Mouse (Mus musculus): ENCODE measurements around the gene Clint1.

The Clint1 gene

DNA sequence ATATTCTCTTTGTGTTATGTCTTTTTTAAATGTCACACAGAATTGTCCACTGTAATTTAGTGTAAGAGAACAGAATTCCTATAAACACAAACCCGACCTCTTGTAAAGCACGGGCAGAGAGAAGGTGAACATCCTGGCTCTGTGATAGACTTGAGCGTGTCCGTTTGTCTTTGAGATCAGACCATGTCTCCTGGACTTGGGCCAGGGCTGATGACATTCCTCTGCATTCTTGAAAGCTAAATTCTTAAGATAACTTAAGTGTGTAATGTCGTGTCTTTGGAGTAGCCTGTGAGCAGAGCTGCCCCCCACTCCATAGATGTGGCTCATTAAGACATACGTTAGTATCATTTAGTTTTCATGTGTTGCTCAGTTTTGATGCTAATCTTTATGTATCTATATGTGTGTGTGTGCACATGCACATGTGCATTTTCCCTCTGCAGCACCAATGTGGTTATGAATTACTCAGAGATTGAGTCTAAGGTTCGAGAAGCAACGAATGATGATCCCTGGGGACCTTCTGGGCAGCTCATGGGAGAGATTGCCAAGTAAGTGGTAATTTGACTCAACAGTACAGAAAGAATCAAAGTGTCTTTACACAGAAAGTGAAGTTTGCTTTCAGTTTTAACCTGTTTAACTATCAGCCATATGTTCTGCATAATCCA, 31.6 kb downstream of the Clint1 start:
- no peak for DNase-seq (ENCODE audit: low read depth, low spot score)

- no peak for DNase-seq (ENCODE audit: low read depth, low spot score)
Observed at GRCm38 (mm10) chr11:45884029-45884428, 32.2 kb downstream of the Clint1 start.

DNA sequence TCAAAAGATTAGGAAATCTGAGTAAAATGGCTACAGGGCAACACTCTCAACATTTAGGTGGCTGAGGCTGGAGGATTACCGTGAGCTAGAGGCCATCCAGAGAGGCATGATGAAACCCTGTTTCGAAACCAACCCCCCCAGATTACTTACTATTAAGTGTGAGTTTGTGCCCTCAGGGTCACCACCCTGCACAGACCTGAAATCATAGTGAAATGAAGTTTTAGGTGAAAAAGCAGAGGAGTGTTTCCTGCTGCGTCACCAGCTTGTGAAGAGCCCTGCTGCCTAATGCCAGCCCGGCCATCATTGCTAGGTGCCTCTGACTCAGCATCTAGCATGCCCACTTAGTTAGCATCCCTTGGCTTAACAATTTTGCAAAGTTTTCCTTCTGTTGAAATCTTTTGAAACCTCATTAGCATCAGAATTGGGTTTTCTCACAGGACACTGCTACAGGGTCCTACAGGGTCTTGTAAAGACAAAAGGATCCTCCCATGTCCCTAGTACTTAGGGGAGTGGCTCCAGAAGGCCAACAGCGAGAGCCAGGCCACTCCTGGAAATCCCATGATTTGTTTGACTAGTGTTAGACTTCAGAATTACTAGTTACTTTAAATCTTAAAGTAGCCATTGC, 33.9 kb downstream of the Clint1 start:
- no peak for DNase-seq (ENCODE audit: low read depth, low spot score)

- no peak for DNase-seq (ENCODE audit: low read depth, low spot score)
Observed at GRCm38 (mm10) chr11:45886596-45886995, 34.7 kb downstream of the Clint1 start.

GRCm38 (mm10) chr11:45888471-45889030, 36.7 kb downstream of the Clint1 start:
- no peak for DNase-seq (ENCODE audit: low read depth, low spot score)

DNA sequence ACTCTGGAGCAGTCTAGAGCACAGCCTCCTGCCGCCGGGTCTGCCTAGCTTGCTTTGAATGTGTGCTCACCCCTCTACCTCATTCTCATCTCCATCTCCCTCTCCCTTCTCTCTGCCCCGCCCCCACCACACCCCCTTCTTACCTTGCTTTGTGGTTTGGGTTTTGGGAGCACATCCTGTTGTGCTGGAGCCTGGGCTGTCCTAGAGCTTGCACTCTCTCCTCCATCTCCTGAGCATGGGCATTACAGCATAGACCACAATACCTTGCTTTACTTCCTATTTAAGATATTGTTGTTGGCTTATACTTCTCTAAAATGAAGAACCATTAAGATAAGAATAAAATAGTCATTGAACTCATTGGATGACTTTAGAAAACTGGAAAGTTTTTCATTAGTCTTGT, 38.1 kb downstream of the Clint1 start:
- DNase-seq (ENCODE audit: low read depth, low spot score) = no peak

DNA sequence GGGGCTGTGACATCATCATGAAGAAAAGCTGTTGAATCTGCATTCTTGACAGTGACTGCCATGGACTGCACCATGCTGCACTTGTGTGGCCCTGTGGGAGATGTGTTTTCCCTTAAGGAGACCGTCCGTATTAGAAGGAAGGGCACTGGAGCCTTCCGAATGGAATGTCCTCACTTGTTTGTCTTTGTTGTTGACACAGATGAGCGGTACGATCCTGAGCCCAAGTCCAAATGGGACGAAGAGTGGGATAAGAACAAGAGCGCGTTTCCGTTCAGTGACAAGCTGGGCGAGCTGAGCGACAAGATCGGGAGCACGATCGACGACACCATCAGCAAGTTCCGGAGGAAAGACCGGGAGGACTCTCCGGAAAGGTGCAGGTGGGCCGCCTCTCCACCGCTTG, 38.6 kb downstream of the Clint1 start:
- DNase-seq (ENCODE audit: low read depth, low spot score) = no peak

DNA sequence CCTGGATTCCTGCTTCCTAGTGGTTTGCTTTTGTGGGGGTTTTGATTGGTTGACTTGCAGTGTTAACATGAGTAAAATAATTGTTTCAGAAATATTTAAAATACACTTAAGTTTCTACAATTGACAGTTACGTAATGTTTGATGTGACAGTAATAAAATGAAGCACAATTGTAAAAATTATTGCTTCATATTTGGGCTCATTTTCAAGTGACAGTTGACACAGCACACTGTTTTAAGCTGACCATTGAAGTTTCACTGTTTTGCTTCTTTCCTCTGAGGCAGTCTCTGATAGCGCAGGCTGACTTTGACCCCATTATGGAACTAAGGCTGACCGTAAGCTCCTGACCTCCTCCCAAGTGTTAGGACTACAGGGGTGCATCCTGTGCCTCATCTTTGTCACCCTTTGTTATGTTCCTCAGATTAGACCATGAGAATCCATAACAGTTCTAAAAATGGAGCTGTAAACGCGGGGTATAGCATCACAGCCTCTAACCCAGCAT, 41.1 kb downstream of the Clint1 start:
- no peak for DNase-seq (ENCODE audit: low read depth, low spot score)

DNA sequence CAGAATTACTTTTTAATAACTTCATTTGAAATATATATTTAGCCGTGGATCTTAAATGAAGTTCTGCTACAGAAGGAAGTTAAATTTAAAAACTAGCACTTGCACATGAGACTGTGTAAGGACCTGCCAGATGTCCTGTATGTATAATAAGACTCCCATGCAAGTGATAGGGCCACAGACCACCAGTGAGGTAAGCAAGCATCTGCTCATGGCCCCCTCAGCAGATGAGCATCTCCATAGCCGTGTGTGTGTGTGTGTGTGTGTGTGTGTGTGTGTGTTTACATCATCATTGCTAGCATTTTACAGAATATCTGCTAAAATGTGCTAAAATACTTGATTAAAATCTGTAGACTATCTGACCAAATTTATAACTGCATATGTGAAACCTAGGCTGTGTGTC, 45.5 kb downstream of the Clint1 start:
- no peak for DNase-seq (ENCODE audit: low read depth, low spot score)

- DNase-seq (ENCODE audit: low read depth, low spot score) = no peak
Observed at GRCm38 (mm10) chr11:45900233-45901015, 48.6 kb downstream of the Clint1 start.

GRCm38 (mm10) chr11:45906109-45906786, 54.4 kb downstream of the Clint1 start:
- DNase-seq (ENCODE audit: low read depth, low spot score) = no peak

DNA sequence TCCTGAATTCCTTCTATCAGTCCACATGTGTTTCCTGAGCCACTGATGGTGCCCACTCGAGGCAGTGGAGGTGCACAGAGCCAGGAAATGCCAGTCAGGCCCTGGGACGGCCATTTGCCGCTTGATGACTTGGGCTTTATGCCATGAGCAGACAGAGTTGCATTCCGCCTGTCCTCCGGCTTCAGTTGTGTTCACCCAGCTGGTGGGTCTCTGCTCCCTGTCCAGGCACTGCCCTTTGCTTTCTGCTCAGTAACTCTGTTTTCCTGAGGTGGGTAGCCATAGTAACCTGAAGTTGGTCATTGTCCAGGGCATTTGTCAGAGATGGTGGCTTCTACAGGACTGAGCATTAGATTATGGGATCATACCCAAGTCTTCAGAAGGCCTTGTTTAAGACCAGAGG, 55.5 kb downstream of the Clint1 start:
- DNase-seq (ENCODE audit: low read depth, low spot score) = no peak

DNA sequence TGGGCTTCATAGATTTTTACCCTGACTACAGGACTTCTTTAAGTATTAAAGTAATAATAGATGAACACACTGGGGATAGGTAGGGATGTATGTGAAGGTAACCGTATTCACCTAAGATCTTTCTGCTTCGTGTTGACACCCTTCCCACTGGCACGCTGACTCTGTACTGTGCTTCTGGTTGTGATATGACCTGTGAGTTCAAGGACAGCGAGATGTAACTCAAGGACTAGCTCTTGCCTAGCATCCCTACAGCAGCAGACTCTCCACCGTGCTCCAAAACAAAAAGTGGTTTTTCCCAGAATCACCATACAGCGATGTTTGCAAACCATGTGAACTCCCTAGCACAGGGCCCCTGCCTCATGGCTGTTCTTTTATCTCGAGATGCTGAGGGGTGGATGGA, 56.2 kb downstream of the Clint1 start:
- DNase-seq (ENCODE audit: low read depth, low spot score) = no peak

DNA sequence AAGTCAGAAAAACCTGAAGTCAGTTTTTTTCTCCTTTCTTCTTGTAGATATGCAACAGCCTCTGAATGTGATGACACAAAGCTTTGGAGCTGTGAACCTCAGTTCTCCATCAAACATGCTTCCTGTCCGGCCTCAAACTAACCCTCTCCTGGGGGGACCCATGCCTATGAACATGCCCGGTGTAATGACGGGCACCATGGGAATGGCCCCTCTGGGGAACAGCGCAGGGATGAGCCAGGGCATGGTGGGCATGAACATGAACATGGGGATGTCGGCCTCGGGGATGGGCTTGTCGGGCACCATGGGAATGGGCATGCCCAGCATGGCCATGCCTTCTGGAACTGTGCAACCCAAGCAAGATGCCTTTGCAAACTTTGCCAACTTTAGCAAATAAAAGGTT, 57.0 kb downstream of the Clint1 start:
- no peak for DNase-seq (ENCODE audit: low read depth, low spot score)

DNA sequence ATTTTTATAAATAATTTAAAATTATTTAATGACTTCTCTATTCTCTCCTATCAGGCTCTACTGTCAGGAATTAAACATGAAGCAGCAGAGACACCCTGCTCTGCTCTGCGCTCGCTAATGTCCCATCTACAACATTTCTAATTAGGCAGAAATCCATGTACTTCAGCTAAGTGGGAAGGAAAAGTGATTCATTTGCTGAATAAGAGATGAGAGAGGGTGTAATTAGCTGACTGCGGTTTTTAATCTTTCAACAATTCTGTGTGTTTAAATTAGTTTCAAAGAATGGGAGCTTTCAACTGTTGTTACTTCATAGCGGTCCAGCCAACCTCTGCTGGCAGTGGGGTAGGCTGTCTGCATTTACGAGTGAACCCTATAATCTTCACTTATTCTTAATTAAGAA, 58.9 kb downstream of the Clint1 start:
- DNase-seq (ENCODE audit: low read depth, low spot score) = no peak

DNA sequence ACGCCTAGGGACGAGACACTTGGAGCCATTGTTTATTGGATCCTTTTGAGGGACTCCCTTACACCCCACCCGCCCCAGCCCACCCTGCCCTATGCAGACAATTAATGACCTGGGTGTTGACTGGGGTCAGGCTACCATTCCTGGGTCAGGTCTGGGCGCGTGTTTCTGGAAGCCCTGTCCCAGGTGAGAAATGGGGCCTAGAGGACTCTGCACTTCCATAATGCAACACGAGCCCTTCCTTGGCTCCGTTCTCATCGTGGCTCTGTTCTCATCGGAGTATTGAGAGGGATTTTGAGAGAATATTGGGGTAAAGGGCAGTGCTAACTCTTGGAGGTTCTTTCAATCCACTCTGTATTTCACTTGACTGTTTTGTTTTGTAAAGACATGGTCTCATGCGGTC, 64.3 kb downstream of the Clint1 start:
- no peak for DNase-seq (ENCODE audit: low read depth, low spot score)

DNA sequence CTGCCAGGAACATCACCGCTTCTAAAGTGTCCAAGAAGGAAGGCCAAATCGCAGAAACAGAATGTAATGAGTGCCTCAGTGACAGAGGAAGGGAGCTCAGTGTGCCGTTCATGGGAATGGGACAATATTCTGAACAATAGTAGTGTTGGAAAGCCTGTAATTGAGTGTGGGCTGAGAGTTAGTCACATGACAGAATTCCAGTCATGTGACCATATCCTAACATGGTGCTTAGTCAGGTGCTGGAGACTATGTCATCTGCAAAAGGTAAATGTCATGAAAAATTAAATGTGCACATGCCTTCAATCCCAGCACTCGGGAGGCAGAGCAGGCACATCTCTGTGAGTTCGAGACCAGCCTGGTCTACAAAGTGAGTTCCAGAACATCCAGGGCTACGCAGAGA, 66.2 kb downstream of the Clint1 start:
- no peak for DNase-seq (ENCODE audit: low read depth, low spot score)

DNA sequence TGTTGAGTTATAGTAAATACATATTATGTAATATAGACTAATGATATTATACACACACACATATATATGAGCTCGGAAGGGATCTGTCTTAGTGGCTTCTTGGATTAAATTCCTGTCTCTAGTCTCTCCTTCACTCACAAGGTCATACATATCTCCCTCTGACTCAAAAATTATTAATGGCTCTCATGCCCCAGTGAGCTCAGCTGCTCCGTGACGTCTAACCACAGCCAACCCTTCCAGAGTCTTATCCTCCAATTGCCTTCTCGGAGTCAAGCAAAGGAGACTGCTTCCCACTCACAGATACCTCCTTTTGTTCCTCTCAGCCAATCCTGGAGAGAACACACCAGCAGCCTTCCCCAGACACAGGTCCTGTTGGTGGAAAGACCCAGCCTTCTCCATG, 67.0 kb downstream of the Clint1 start:
- no peak for DNase-seq (ENCODE audit: low read depth, low spot score)

GRCm38 (mm10) chr11:45921026-45921425, 69.2 kb downstream of the Clint1 start:
- DNase-seq (ENCODE audit: low read depth, low spot score) = no peak

DNA sequence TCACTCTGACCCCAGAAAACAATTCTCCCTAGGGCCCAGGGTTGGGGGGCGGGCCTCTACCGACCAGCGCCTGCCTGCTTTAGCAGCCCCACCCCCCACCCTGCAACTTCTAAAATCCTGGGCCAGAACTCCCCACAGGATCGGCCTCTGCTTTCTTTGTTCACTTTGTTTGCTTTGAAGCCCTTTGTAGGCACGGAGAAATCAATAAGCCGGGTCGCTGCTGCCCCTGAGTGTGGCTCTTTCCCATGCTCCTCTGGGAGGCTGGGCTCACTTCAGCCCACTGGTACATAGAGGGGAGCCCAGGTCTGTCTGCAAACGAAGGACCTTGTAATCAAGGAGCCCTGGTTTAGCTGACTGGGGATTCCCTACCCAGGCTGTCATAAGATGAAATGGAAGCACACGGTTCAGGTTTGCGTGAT, 69.6 kb downstream of the Clint1 start:
- no peak for DNase-seq (ENCODE audit: low read depth, low spot score)

GRCm38 (mm10) chr11:45925436-45925835, 73.6 kb downstream of the Clint1 start:
- DNase-seq (ENCODE audit: low read depth, low spot score) = no peak

GRCm38 (mm10) chr11:45926640-45927082, 74.8 kb downstream of the Clint1 start:
- DNase-seq (ENCODE audit: low read depth, low spot score) = peak; percentile 83
